Mouse (Mus musculus): ENCODE data around the gene 4933415A04Rik. TPM values are rescaled to one million over a fixed set of nuclear protein-coding genes. Genes with fewer than 3 reads are reported as not detected.

4933415A04Rik gene
- polyA plus RNA-seq, 2 experiments = 0.11 to 0.17 TPM

DNA sequence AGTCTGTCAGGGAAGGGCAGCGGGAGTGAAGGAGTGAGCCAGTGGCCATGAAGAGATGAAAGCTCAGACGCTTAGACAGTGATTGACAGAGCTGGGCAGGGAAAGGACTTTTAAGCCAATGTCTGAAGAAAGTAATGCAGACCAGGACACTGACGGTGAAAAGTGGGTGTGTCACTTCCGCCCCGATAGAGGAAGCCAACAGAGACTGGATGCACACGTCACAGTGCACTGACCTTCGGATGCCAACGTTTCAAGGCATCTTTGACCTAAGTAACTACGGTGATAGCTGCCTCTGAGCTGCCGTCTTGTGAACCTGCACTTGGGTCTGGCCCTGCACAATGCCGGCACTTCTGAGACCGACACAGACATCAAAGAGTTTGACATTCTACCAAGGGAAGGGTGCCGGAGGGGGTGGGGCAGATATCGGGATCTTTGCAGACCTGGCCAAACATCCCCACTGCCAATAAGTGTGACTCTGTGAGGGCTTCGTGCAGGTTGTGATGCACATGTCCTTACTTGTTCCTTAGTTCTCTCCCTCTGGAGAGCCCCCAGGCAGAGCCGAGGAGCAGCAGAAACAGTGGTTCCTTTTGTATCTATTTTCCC is 40.9 kb upstream of the 4933415A04Rik start:
- Histone ChIP-seq H3K36me3 (replicated peaks; ENCODE audit: control insufficient read depth, insufficient read depth, low read depth) (no peaks in the 10 kb centered on the region), H3K27me3 (ENCODE audit: control insufficient read depth, insufficient read depth, low read length) (no peaks in the 10 kb centered on the region), H3K4me1 (replicated peaks; ENCODE audit: control insufficient read depth in 2 of 2, insufficient read depth in 2 of 2, low read length in 1 of 2) (peaks cover 0 to 35% of the 10 kb centered on the region in 2 experiments; a peak in 2 of 4 replicates), H3K27ac (no peak overlapping the region), H3K4me2 (ENCODE audit: low read depth) (no peak overlapping the region), H3K9ac (replicated peaks) (no peak overlapping the region), H3K4me3 (ENCODE audit: insufficient read depth in 1 of 2, low read depth in 2 of 2, low read length in 2 of 2) (no peak overlapping the region), H3K9me3 (ENCODE audit: control insufficient read depth, low read length) (no peaks in the 10 kb centered on the region)
- TF ChIP-seq EP300 (IDR thresholded peaks at IDR 0.05; ENCODE audit: low read depth) (no peak), CTCF (IDR thresholded peaks at IDR 0.05; ENCODE audit: low read depth) (no peak)
- DNase-seq (ENCODE audit: low read depth in 3 of 3, low spot score in 3 of 3) (no peak), ATAC-seq (ENCODE audit: insufficient read depth) (no peak)
- WGBS (ENCODE audit: insufficient replicate concordance) = 66% methylated on average over 16 of the region's 16 CpGs

- Histone ChIP-seq H3K27ac (no peak overlapping the region), H3K4me2 (ENCODE audit: low read depth) (no peak overlapping the region), H3K36me3 (replicated peaks; ENCODE audit: control insufficient read depth, insufficient read depth, low read depth) (no peaks in the 10 kb centered on the region), H3K4me3 (ENCODE audit: insufficient read depth in 1 of 2, low read depth in 2 of 2, low read length in 2 of 2) (no peak overlapping the region), H3K4me1 (replicated peaks; ENCODE audit: control insufficient read depth in 2 of 2, insufficient read depth in 2 of 2, low read length in 1 of 2) (peaks cover 0 to 38% of the 10 kb centered on the region in 2 experiments; a peak in 2 of 4 replicates), H3K27me3 (ENCODE audit: control insufficient read depth, insufficient read depth, low read length) (no peaks in the 10 kb centered on the region), H3K9me3 (ENCODE audit: control insufficient read depth, low read length) (no peaks in the 10 kb centered on the region), H3K9ac (replicated peaks) (no peak overlapping the region)
- ATAC-seq (ENCODE audit: insufficient read depth) = no peak
- no peak for DNase-seq (ENCODE audit: low read depth in 3 of 3, low spot score in 3 of 3)
- 66% methylated on average over 4 of the region's 4 CpGs for WGBS (ENCODE audit: insufficient replicate concordance)
- TF ChIP-seq EP300 (IDR thresholded peaks at IDR 0.05; ENCODE audit: low read depth) = no peak
- TF ChIP-seq CTCF (IDR thresholded peaks at IDR 0.05; ENCODE audit: low read depth) = no peak
Observed at GRCm38 (mm10) chr11:43546678-43547077, 40.2 kb upstream of the 4933415A04Rik start.

DNA sequence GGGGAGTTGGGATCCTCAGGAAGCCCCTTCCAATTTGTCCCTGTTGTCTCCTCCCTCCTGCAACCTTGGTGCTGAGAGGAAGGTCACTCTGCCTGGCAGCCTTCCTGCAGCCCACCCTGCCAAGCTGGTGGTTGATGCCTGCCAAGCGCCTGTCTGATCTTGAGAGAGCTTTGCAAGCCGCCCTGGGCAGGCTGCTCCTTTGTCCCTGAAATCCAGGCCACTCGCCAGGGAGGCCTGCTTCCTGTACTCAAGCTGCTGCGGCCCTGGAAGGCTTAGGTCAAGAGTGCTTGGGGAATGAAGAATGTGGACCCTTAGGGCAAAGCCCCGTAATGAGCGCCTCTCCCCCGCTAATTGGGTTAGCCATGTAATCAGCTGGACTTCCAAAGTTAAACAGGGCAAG is 38.7 kb upstream of the 4933415A04Rik start:
- no peaks in the 10 kb centered on the region for H3K36me3 ChIP-seq (replicated peaks; ENCODE audit: control insufficient read depth, insufficient read depth, low read depth)
- no peak overlapping the region for H3K4me2 ChIP-seq (ENCODE audit: low read depth)
- DNase-seq (ENCODE audit: low read depth in 3 of 3, low spot score in 3 of 3) (no peak), ATAC-seq (ENCODE audit: insufficient read depth) (no peak)
- H3K9ac ChIP-seq (replicated peaks) = no peak overlapping the region
- 0 out of 2 replicates have a peak, but pooled peaks have one; percentile 2 for TF ChIP-seq CTCF (IDR thresholded peaks at IDR 0.05; ENCODE audit: low read depth)
- no peak for TF ChIP-seq EP300 (IDR thresholded peaks at IDR 0.05; ENCODE audit: low read depth)
- H3K27me3 ChIP-seq (ENCODE audit: control insufficient read depth, insufficient read depth, low read length) = no peaks in the 10 kb centered on the region
- H3K27ac ChIP-seq = no peak overlapping the region
- 66% methylated on average over 7 of the region's 7 CpGs for WGBS (ENCODE audit: insufficient replicate concordance)
- H3K9me3 ChIP-seq (ENCODE audit: control insufficient read depth, low read length) = no peaks in the 10 kb centered on the region
- no peak overlapping the region for H3K4me3 ChIP-seq (ENCODE audit: insufficient read depth in 1 of 2, low read depth in 2 of 2, low read length in 2 of 2)
- peaks cover 0 to 37% of the 10 kb centered on the region in 2 experiments; a peak in 2 of 4 replicates for H3K4me1 ChIP-seq (replicated peaks; ENCODE audit: control insufficient read depth in 2 of 2, insufficient read depth in 2 of 2, low read length in 1 of 2)

GRCm38 (mm10) chr11:43548657-43549435 is 38.0 kb upstream of the 4933415A04Rik start:
- no peak overlapping the region for H3K27ac ChIP-seq
- H3K9me3 ChIP-seq (ENCODE audit: control insufficient read depth, low read length) = no peaks in the 10 kb centered on the region
- no peak overlapping the region for H3K4me3 ChIP-seq (ENCODE audit: insufficient read depth in 1 of 2, low read depth in 2 of 2, low read length in 2 of 2)
- no peak for TF ChIP-seq CTCF (IDR thresholded peaks at IDR 0.05; ENCODE audit: low read depth)
- TF ChIP-seq EP300 (IDR thresholded peaks at IDR 0.05; ENCODE audit: low read depth) = no peak
- no peak for ATAC-seq (ENCODE audit: insufficient read depth)
- H3K4me2 ChIP-seq (ENCODE audit: low read depth) = no peak overlapping the region
- no peak for DNase-seq (ENCODE audit: low read depth in 3 of 3, low spot score in 3 of 3)
- H3K27me3 ChIP-seq (ENCODE audit: control insufficient read depth, insufficient read depth, low read length) = no peaks in the 10 kb centered on the region
- 48% methylated on average over 12 of the region's 12 CpGs for WGBS (ENCODE audit: insufficient replicate concordance)
- no peak overlapping the region for H3K9ac ChIP-seq (replicated peaks)
- no peaks in the 10 kb centered on the region for H3K36me3 ChIP-seq (replicated peaks; ENCODE audit: control insufficient read depth, insufficient read depth, low read depth)
- H3K4me1 ChIP-seq (replicated peaks; ENCODE audit: control insufficient read depth in 2 of 2, insufficient read depth in 2 of 2, low read length in 1 of 2) = peaks cover 0 to 31% of the 10 kb centered on the region in 2 experiments; a peak in 2 of 4 replicates

- H3K9ac ChIP-seq (replicated peaks) = no peak overlapping the region
- TF ChIP-seq EP300 (IDR thresholded peaks at IDR 0.05; ENCODE audit: low read depth) (no peak), CTCF (IDR thresholded peaks at IDR 0.05; ENCODE audit: low read depth) (no peak)
- no peaks in the 10 kb centered on the region for H3K9me3 ChIP-seq (ENCODE audit: control insufficient read depth, low read length)
- DNase-seq (ENCODE audit: low read depth in 3 of 3, low spot score in 3 of 3) (no peak), ATAC-seq (ENCODE audit: insufficient read depth) (peak; percentile 56)
- H3K4me2 ChIP-seq (ENCODE audit: low read depth) = no peak overlapping the region
- WGBS (ENCODE audit: insufficient replicate concordance) = 68% methylated on average over 11 of the region's 11 CpGs
- H3K36me3 ChIP-seq (replicated peaks; ENCODE audit: control insufficient read depth, insufficient read depth, low read depth) = no peaks in the 10 kb centered on the region
- no peak overlapping the region for H3K4me3 ChIP-seq (ENCODE audit: insufficient read depth in 1 of 2, low read depth in 2 of 2, low read length in 2 of 2)
- H3K4me1 ChIP-seq (replicated peaks; ENCODE audit: control insufficient read depth in 2 of 2, insufficient read depth in 2 of 2, low read length in 1 of 2) = peaks cover 0 to 29% of the 10 kb centered on the region in 2 experiments; a peak in 2 of 4 replicates
- no peaks in the 10 kb centered on the region for H3K27me3 ChIP-seq (ENCODE audit: control insufficient read depth, insufficient read depth, low read length)
- no peak overlapping the region for H3K27ac ChIP-seq
Observed at GRCm38 (mm10) chr11:43549701-43550100, 37.1 kb upstream of the 4933415A04Rik start.

Measured in liver, embryonic 14.5 days (tissue).